Mouse (Mus musculus): ENCODE results near the gene Nkx2-1. TPM values are rescaled to one million over a fixed set of nuclear protein-coding genes. Genes with fewer than 3 reads are reported as not detected.

Gene Nkx2-1
- 13.9 and 15.9 TPM in 2 replicates for polyA plus RNA-seq (2014; fragmentation: Nextera tagmentation; extraction: Ambion mirVana)

DNA sequence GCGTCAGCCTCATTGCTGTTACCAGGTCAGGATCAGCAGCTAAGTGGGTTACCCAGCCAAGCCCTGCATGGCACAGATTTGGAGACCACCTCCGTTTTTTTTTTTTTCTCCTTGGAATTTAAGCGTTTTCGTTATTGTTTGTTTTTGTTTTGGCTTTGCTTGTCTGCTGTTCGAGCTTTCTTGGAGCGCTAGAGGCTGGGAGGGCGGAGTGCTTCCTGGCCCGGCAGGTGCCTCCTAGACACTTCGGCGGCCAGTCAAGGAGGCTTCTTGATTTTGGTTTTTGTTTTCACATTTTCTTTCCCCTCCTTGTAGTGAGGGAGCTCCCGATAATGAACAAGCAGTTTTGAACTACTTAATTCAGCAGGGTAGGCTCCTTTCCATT is at the start of gene Nkx2-1:
Gene Nkx2-1, minus strand, starts transcription at position 25 of the 382 bp plus-strand sequence.
- H3K4me2 ChIP-seq (ENCODE audit: low read length): peak within 1 kb of the TSS; percentile 32
- no peak for DNase-seq (ENCODE audit: low spot score)
- no peaks in the 10 kb centered on the region for H3K9me3 ChIP-seq (replicated peaks; ENCODE audit: control insufficient read depth, low read length)
- peak within 1 kb of the TSS; percentile 84 for H3K27ac ChIP-seq (ENCODE audit: low read depth, low read length)
- peak within 1 kb of the TSS; percentile 63 for H3K9ac ChIP-seq (ENCODE audit: low read length)
- H3K27me3 ChIP-seq (replicated peaks; ENCODE audit: control insufficient read depth, insufficient read depth, low read length): peaks cover 82% of the 10 kb centered on the region
- no peak for ATAC-seq
- WGBS: under 1% methylated on average over 11 of the region's 11 CpGs
- H3K36me3 ChIP-seq (ENCODE audit: control insufficient read depth, insufficient read depth, low read length): no peaks in the 10 kb centered on the region
- peak within 1 kb of the TSS; percentile 33 for H3K4me3 ChIP-seq (ENCODE audit: low read depth, low read length)
- no peaks in the 10 kb centered on the region for H3K4me1 ChIP-seq (ENCODE audit: control insufficient read depth, insufficient read depth, low read length)

GRCm38 (mm10) chr12:56541068-56541467 is 4.4 kb upstream of the Nkx2-1 start:
- H3K4me1 ChIP-seq (ENCODE audit: control insufficient read depth, insufficient read depth, low read length): no peaks in the 10 kb centered on the region
- no peak overlapping the region for H3K4me2 ChIP-seq (ENCODE audit: low read length)
- no peak overlapping the region for H3K27ac ChIP-seq (ENCODE audit: low read depth, low read length)
- no peaks in the 10 kb centered on the region for H3K9me3 ChIP-seq (replicated peaks; ENCODE audit: control insufficient read depth, low read length)
- WGBS: under 1% methylated on average over 14 of the region's 14 CpGs
- H3K9ac ChIP-seq (ENCODE audit: low read length): no peak overlapping the region
- peaks cover 60% of the 10 kb centered on the region for H3K27me3 ChIP-seq (replicated peaks; ENCODE audit: control insufficient read depth, insufficient read depth, low read length)
- DNase-seq (ENCODE audit: low spot score): peak; percentile 82
- peak; percentile 40 for ATAC-seq
- H3K36me3 ChIP-seq (ENCODE audit: control insufficient read depth, insufficient read depth, low read length): no peaks in the 10 kb centered on the region
- no peak overlapping the region for H3K4me3 ChIP-seq (ENCODE audit: low read depth, low read length)

DNA sequence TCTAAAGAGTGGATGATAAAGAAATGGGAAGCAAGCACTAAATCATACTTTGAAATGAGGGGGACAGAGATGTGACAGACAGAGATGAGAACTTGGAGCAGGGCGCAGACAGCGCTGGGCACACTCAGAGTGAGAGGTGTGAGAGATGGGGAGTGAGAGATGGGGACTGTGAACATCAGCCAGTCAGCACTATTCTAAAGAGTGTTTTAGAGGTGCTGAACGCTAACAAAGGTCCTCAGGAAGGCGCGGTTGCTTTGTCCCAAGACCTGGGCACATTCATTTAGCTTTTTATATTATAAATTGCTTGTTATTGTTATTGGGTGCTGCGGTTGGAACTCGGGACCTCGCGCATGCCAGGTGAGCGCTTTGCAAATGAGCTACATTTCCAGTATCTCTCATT is 3.9 kb upstream of the Nkx2-1 start:
- Histone ChIP-seq H3K27ac (ENCODE audit: low read depth, low read length) (no peak overlapping the region), H3K4me3 (ENCODE audit: low read depth, low read length) (no peak overlapping the region), H3K9ac (ENCODE audit: low read length) (no peak overlapping the region), H3K36me3 (ENCODE audit: control insufficient read depth, insufficient read depth, low read length) (no peaks in the 10 kb centered on the region), H3K27me3 (replicated peaks; ENCODE audit: control insufficient read depth, insufficient read depth, low read length) (peaks cover 63% of the 10 kb centered on the region), H3K4me1 (ENCODE audit: control insufficient read depth, insufficient read depth, low read length) (no peaks in the 10 kb centered on the region), H3K9me3 (replicated peaks; ENCODE audit: control insufficient read depth, low read length) (no peaks in the 10 kb centered on the region), H3K4me2 (ENCODE audit: low read length) (no peak overlapping the region)
- WGBS: 3% methylated on average over 10 of the region's 10 CpGs
- no peak for ATAC-seq
- DNase-seq (ENCODE audit: low spot score): no peak

- H3K27me3 ChIP-seq (replicated peaks; ENCODE audit: control insufficient read depth, insufficient read depth, low read length): peaks cover 77% of the 10 kb centered on the region
- ATAC-seq (no peak), DNase-seq (ENCODE audit: low spot score) (no peak)
- H3K9ac ChIP-seq (ENCODE audit: low read length): no peak overlapping the region
- no peak overlapping the region for H3K4me2 ChIP-seq (ENCODE audit: low read length)
- H3K36me3 ChIP-seq (ENCODE audit: control insufficient read depth, insufficient read depth, low read length): no peaks in the 10 kb centered on the region
- no peak overlapping the region for H3K27ac ChIP-seq (ENCODE audit: low read depth, low read length)
- no peaks in the 10 kb centered on the region for H3K4me1 ChIP-seq (ENCODE audit: control insufficient read depth, insufficient read depth, low read length)
- 1% methylated on average over 3 of the region's 3 CpGs for WGBS
- H3K9me3 ChIP-seq (replicated peaks; ENCODE audit: control insufficient read depth, low read length): no peaks in the 10 kb centered on the region
- no peak overlapping the region for H3K4me3 ChIP-seq (ENCODE audit: low read depth, low read length)
These were observed 1.9 kb upstream of the Nkx2-1 start for GRCm38 (mm10) chr12:56538601-56539000.

GRCm38 (mm10) chr12:56537931-56538330 is 1.2 kb upstream of the Nkx2-1 start:
- H3K9ac ChIP-seq (ENCODE audit: low read length): no peak overlapping the region; the same call in 1 of the 2 replicates
- WGBS: 1% methylated on average over 6 of the region's 6 CpGs
- no peak overlapping the region for H3K27ac ChIP-seq (ENCODE audit: low read depth, low read length)
- H3K4me1 ChIP-seq (ENCODE audit: control insufficient read depth, insufficient read depth, low read length): no peaks in the 10 kb centered on the region
- DNase-seq (ENCODE audit: low spot score) (no peak), ATAC-seq (no peak)
- H3K9me3 ChIP-seq (replicated peaks; ENCODE audit: control insufficient read depth, low read length): no peaks in the 10 kb centered on the region
- H3K36me3 ChIP-seq (ENCODE audit: control insufficient read depth, insufficient read depth, low read length): no peaks in the 10 kb centered on the region
- H3K4me3 ChIP-seq (ENCODE audit: low read depth, low read length): no peak overlapping the region
- H3K27me3 ChIP-seq (replicated peaks; ENCODE audit: control insufficient read depth, insufficient read depth, low read length): peaks cover 83% of the 10 kb centered on the region
- H3K4me2 ChIP-seq (ENCODE audit: low read length): peak overlapping the region; percentile 20; the same call in 1 of the 2 replicates

DNA sequence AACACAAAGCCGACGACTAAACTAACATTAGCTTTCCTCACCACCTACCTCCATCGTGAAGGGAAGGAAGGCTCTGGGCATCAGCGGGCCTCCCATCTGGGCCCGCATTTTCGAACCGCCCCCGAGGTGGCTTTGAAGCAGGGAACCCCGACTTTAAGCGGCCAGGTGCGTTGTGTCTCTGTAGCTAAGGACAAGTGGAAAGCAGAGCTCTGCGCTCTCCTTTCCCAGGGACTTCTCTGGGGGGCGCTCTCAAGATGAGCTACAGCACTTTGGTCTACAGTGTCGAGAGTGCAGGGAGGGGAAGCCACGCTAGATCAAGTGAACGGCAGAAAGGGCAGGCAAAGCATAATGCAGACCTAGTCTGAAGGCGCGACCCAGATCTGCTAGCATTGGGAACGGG is 634 bp upstream of the Nkx2-1 start:
- Histone ChIP-seq H3K27me3 (replicated peaks; ENCODE audit: control insufficient read depth, insufficient read depth, low read length) (peaks cover 82% of the 10 kb centered on the region), H3K4me3 (ENCODE audit: low read depth, low read length) (peak overlapping the region; percentile 33), H3K36me3 (ENCODE audit: control insufficient read depth, insufficient read depth, low read length) (no peaks in the 10 kb centered on the region), H3K4me2 (ENCODE audit: low read length) (peak overlapping the region; percentile 32; the same call in 1 of the 2 replicates), H3K4me1 (ENCODE audit: control insufficient read depth, insufficient read depth, low read length) (no peaks in the 10 kb centered on the region), H3K9ac (ENCODE audit: low read length) (no peak overlapping the region), H3K9me3 (replicated peaks; ENCODE audit: control insufficient read depth, low read length) (no peaks in the 10 kb centered on the region), H3K27ac (ENCODE audit: low read depth, low read length) (no peak overlapping the region; the same call in 1 of the 2 replicates)
- DNase-seq (ENCODE audit: low spot score) (no peak), ATAC-seq (no peak)
- WGBS: under 1% methylated on average over 19 of the region's 19 CpGs

DNA sequence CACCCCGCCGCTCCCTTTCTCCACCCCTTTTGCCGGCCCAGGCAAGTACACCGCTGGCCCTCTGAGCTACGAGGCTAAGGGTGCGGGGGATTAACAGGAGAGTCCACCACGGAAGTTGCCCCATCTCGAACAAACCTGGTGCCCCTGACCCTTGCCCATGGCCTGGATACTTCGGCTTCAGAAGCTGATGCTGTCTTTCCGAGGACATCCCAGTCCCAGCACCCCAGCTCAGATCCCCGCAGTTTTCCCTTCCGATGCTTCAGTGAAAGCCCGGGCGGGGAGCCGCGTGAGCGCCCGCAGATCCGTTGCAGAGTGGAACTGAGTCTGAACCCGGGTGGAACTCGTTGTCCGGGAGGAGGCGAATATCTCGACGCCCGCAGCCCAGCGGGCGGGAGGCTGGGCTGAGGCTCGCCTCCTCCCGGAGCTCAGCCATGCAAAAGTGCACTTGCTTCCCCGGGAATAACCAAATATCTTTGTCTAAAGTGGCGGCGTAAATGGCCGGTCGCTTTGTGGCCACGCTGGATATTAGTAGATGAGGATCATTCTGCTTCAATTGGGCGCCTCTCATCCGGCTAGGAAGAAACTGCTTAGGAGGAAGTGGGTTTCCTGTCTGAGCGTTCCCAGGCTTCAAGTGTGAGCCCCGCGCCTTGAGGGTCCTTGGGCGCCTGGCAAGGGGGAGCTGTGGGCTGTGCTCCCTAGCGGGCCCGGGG is 379 bp downstream of the Nkx2-1 start:
- H3K4me2 ChIP-seq (ENCODE audit: low read length): peak overlapping the region; percentile 32
- H3K9ac ChIP-seq (ENCODE audit: low read length): peak overlapping the region; percentile 63
- under 1% methylated on average over 44 of the region's 44 CpGs for WGBS

DNA sequence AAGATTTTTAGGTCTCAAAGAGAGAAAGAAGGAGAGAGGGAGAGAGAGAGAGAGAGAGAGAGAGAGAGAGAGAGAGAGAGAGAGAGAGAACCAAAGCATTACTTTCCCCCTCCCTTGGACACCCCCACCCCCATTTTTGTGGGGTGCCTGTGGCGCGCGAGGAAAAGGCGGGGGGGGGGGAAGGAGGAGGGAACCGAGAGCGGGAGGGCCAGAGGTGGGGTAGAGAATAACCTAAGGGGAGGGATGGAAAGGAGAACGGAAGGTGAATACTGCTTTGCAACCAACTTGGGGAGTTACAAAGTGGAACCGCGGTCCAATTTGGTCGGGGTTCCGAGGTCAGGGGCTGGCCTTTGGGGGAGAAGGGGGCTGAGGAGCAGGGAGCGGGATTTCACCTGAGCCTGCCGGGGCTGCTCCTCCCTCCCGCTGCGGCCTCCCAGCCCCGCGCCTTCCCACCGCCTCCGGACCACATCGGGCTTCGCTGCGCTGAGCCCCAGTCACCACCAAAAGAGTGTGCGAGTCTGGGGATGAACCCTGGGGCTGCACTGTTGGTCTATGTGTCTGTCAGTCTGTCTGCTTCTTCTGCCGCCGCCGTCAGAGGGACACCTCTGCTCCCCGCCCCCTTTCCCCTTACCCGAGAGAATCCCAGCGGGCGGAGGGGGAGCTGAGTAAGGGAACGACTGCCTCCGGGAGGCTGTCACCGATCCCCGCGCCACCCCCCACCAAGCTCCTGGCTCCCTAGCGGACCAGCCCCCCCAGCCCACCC is 1.1 kb downstream of the Nkx2-1 start:
- H3K4me1 ChIP-seq (ENCODE audit: control insufficient read depth, insufficient read depth, low read length): no peaks in the 10 kb centered on the region

More for the DNA sequence above, 379 bp downstream of the Nkx2-1 start:
- DNase-seq (ENCODE audit: low spot score) (no peak), ATAC-seq (peak; percentile 33)
- Histone ChIP-seq H3K27ac (ENCODE audit: low read depth, low read length) (peak overlapping the region; percentile 84), H3K4me3 (ENCODE audit: low read depth, low read length) (peak overlapping the region; percentile 33), H3K36me3 (ENCODE audit: control insufficient read depth, insufficient read depth, low read length) (no peaks in the 10 kb centered on the region), H3K27me3 (replicated peaks; ENCODE audit: control insufficient read depth, insufficient read depth, low read length) (peaks cover 81% of the 10 kb centered on the region), H3K9me3 (replicated peaks; ENCODE audit: control insufficient read depth, low read length) (no peaks in the 10 kb centered on the region), H3K4me1 (ENCODE audit: control insufficient read depth, insufficient read depth, low read length) (no peaks in the 10 kb centered on the region)

More for the DNA sequence above, 1.1 kb downstream of the Nkx2-1 start:
- Histone ChIP-seq H3K9me3 (replicated peaks; ENCODE audit: control insufficient read depth, low read length) (no peaks in the 10 kb centered on the region), H3K27ac (ENCODE audit: low read depth, low read length) (peak overlapping the region; percentile 84), H3K4me3 (ENCODE audit: low read depth, low read length) (peak overlapping the region; percentile 33), H3K4me2 (ENCODE audit: low read length) (peak overlapping the region; percentile 32), H3K27me3 (replicated peaks; ENCODE audit: control insufficient read depth, insufficient read depth, low read length) (peaks cover 82% of the 10 kb centered on the region), H3K36me3 (ENCODE audit: control insufficient read depth, insufficient read depth, low read length) (no peaks in the 10 kb centered on the region), H3K9ac (ENCODE audit: low read length) (peak overlapping the region; percentile 63)
- peak; percentile 20 for DNase-seq (ENCODE audit: low spot score)
- under 1% methylated on average over 30 of the region's 36 CpGs for WGBS
- peak; percentile 31 for ATAC-seq

Data from forebrain, embryonic 14.5 days (tissue).